Mouse (Mus musculus): ENCODE measurements at regions not wholly inside any gene's neighbourhood (a gene's known extent, or its start where the extent isn't known, plus 50 kb on each side); places are given as distances from the start of the nearest gene placed in this dataset.
A peak's percentile ranks its signal among the peaks of the same experiment; 100 is the strongest.

- intact Hi-C loops (cut with DNase I; ENCODE audit: low total_unique reads): no loop called here
- DNase-seq: no peak
Observed at GRCm38 (mm10) chr2:174848981-174849681, 88.7 kb downstream of the Edn3 start.

GRCm38 (mm10) chr2:174850860-174851259 lies 90.4 kb downstream of the Edn3 start:
- no peak for DNase-seq
- intact Hi-C loops (cut with DNase I; ENCODE audit: low total_unique reads): loop anchor here (5.0 kb wide), 1 partner anchor 174 kb away; no protein-coding TSS in a partner anchor

- peak; percentile 82 for DNase-seq
- intact Hi-C loops (cut with DNase I; ENCODE audit: low total_unique reads): loop anchor here (5.0 kb wide), 1 partner anchor 174 kb away; no protein-coding TSS in a partner anchor
Observed at GRCm38 (mm10) chr2:174851525-174852330, 91.3 kb downstream of the Edn3 start.

GRCm38 (mm10) chr2:174853786-174854185 lies 93.4 kb downstream of the Edn3 start:
- intact Hi-C loops (cut with DNase I; ENCODE audit: low total_unique reads): loop anchor here (5.0 kb wide), 1 partner anchor 176 kb away; no protein-coding TSS in a partner anchor
- no peak for DNase-seq

GRCm38 (mm10) chr2:174855548-174855947 lies 95.1 kb downstream of the Edn3 start:
- no peak for DNase-seq
- intact Hi-C loops (cut with DNase I; ENCODE audit: low total_unique reads): no loop called here

- DNase-seq: no peak
- intact Hi-C loops (cut with DNase I; ENCODE audit: low total_unique reads): loop anchor here (2.0 kb wide), 1 partner anchor 545 kb away; no protein-coding TSS in a partner anchor
Observed at GRCm38 (mm10) chr2:174856135-174856534, 95.7 kb downstream of the Edn3 start.

- intact Hi-C loops (cut with DNase I; ENCODE audit: low total_unique reads): no loop called here
- peak; percentile 86 for DNase-seq
Observed at GRCm38 (mm10) chr2:174858011-174858834, 97.8 kb downstream of the Edn3 start.

- no peak for DNase-seq
- intact Hi-C loops (cut with DNase I; ENCODE audit: low total_unique reads): no loop called here
Observed at GRCm38 (mm10) chr2:174858835-174859215, 98.4 kb downstream of the Edn3 start.

- intact Hi-C loops (cut with DNase I; ENCODE audit: low total_unique reads): no loop called here
- no peak for DNase-seq
Observed at GRCm38 (mm10) chr2:174859533-174859932, 99.1 kb downstream of the Edn3 start.

- DNase-seq: no peak
- intact Hi-C loops (cut with DNase I; ENCODE audit: low total_unique reads): no loop called here
Observed at GRCm38 (mm10) chr2:174864657-174865056, 104.2 kb downstream of the Edn3 start.

GRCm38 (mm10) chr2:174866546-174866945 lies 106.1 kb downstream of the Edn3 start:
- no peak for DNase-seq
- intact Hi-C loops (cut with DNase I; ENCODE audit: low total_unique reads): no loop called here

GRCm38 (mm10) chr2:174867397-174867796 lies 107.0 kb downstream of the Edn3 start:
- no peak for DNase-seq
- intact Hi-C loops (cut with DNase I; ENCODE audit: low total_unique reads): no loop called here

GRCm38 (mm10) chr2:174868186-174868585 lies 107.8 kb downstream of the Edn3 start:
- DNase-seq: no peak
- intact Hi-C loops (cut with DNase I; ENCODE audit: low total_unique reads): no loop called here

- peak; percentile 75 for DNase-seq
Observed at GRCm38 (mm10) chr2:174868743-174869369, 108.4 kb downstream of the Edn3 start.

GRCm38 (mm10) chr2:174870284-174870683 lies 109.9 kb downstream of the Edn3 start:
- no peak for DNase-seq

More at GRCm38 (mm10) chr2:174868743-174869369, 108.4 kb downstream of the Edn3 start:
- intact Hi-C loops (cut with DNase I; ENCODE audit: low total_unique reads): no loop called here

GRCm38 (mm10) chr2:174871225-174871624 lies 110.8 kb downstream of the Edn3 start:
- no peak for DNase-seq

More at GRCm38 (mm10) chr2:174870284-174870683, 109.9 kb downstream of the Edn3 start:
- intact Hi-C loops (cut with DNase I; ENCODE audit: low total_unique reads): no loop called here

GRCm38 (mm10) chr2:174871844-174872243 lies 111.4 kb downstream of the Edn3 start:
- intact Hi-C loops (cut with DNase I; ENCODE audit: low total_unique reads): no loop called here
- DNase-seq: no peak

More at GRCm38 (mm10) chr2:174871225-174871624, 110.8 kb downstream of the Edn3 start:
- intact Hi-C loops (cut with DNase I; ENCODE audit: low total_unique reads): no loop called here

GRCm38 (mm10) chr2:174876886-174877285 lies 116.5 kb downstream of the Edn3 start:
- intact Hi-C loops (cut with DNase I; ENCODE audit: low total_unique reads): no loop called here
- no peak for DNase-seq

- intact Hi-C loops (cut with DNase I; ENCODE audit: low total_unique reads): no loop called here
- DNase-seq: no peak
Observed at GRCm38 (mm10) chr2:174878979-174879378, 118.6 kb downstream of the Edn3 start.
